Mouse (Mus musculus): ENCODE results near the gene Ankrd55. TPM values are rescaled to one million over a fixed set of nuclear protein-coding genes. Genes with fewer than 3 reads are reported as not detected.
A peak's percentile ranks its signal among the peaks of the same experiment; 100 is the strongest.

The Ankrd55 gene
- 0.24 and 0.37 TPM in 2 replicates for polyA plus RNA-seq (2015; fragmentation: Nextera tagmentation; extraction: Ambion mirVana)

DNA sequence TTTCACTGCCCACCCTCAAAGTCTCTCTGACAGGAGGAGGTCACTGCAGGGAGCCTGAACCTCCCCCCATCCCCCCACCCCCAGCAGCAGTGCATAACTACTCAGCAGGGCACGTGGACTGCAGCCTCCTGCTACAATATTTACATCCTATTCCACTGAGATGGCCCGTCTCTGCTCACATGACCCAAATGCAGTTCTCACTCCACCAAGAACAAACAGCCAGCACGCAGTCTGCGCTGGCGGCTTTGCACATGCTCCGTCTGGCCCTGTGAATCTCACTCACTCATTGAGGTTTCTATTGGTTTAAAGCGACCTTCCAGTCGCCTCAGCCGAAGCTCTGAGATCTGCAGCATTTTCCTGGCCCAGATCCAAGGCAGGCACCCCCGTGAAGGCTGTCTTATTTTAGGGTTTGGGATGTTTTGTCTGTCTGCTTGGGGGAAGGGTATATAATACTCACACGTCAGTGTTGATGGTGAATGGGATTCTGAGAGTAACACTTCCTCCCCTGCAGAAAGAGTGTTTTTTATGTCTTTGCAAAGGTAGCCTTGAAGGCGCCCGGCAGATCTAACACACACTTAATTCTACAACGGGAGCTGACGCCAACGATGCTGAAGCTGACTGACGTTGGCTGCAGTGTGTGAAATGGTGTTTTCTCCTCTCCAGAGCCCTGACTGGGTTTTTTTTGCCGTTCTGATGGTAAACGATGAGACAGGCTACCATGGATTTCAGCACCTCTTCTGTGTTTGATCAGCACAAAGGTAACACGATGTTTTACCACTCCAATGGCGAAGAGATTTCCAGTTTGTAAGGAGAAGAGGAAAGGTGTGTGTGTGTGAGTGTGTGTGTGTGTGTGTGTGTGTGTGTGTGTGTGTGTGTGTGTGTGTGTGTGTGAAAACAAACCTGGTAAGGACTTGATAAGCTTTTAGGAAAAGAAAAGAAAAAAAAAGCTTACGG, at the start of gene Ankrd55:
Ankrd55 (plus strand) TSS at position 227 of the 954 bp plus-strand sequence.
- H3K4me3 ChIP-seq (replicated peaks) = no peak within 1 kb of the TSS; the same call in 1 of the 2 replicates
- H3K9me3 ChIP-seq = no peaks in the 10 kb centered on the region
- H3K27ac ChIP-seq = 0 out of 2 replicates have a peak within 1 kb of the TSS, but pooled peaks have one; percentile 6

GRCm38 (mm10) chr13:112239239-112239638, 49.0 kb upstream of the Ankrd55 start:
- no peak overlapping the region for H3K27ac ChIP-seq
- H3K36me3 ChIP-seq = no peaks in the 10 kb centered on the region
- no peak overlapping the region for H3K4me2 ChIP-seq
- ATAC-seq (ENCODE audit: insufficient read depth, low FRiP score, low read depth) = no peak
- no peak overlapping the region for H3K9ac ChIP-seq
- H3K27me3 ChIP-seq (replicated peaks) = no peaks in the 10 kb centered on the region
- no peaks in the 10 kb centered on the region for H3K9me3 ChIP-seq
- no peaks in the 10 kb centered on the region for H3K4me1 ChIP-seq
- no peak overlapping the region for H3K4me3 ChIP-seq (replicated peaks)
- 95% methylated on average over 2 of the region's 2 CpGs for WGBS

More for the DNA sequence above, at the start of gene Ankrd55:
- Histone ChIP-seq H3K4me1 (peaks cover 8% of the 10 kb centered on the region; the same call in 1 of the 2 replicates), H3K36me3 (no peaks in the 10 kb centered on the region), H3K27me3 (replicated peaks) (no peaks in the 10 kb centered on the region), H3K9ac (no peak within 1 kb of the TSS), H3K4me2 (peak within 1 kb of the TSS; percentile 60)
- ATAC-seq (ENCODE audit: insufficient read depth, low FRiP score, low read depth) = peak; percentile 89
- WGBS = 15% methylated on average over 22 of the region's 22 CpGs

- Histone ChIP-seq H3K9ac (no peak overlapping the region), H3K27ac (no peak overlapping the region), H3K27me3 (replicated peaks) (no peaks in the 10 kb centered on the region), H3K9me3 (no peaks in the 10 kb centered on the region), H3K4me1 (no peaks in the 10 kb centered on the region), H3K36me3 (no peaks in the 10 kb centered on the region), H3K4me3 (replicated peaks) (no peak overlapping the region), H3K4me2 (no peak overlapping the region)
- no peak for ATAC-seq (ENCODE audit: insufficient read depth, low FRiP score, low read depth)
- WGBS = 40% methylated on average over 8 of the region's 8 CpGs
Measured at GRCm38 (mm10) chr13:112241431-112241830, 46.8 kb upstream of the Ankrd55 start.

GRCm38 (mm10) chr13:112245131-112245530, 43.1 kb upstream of the Ankrd55 start:
- WGBS = 50% methylated on average over 5 of the region's 5 CpGs
- no peak overlapping the region for H3K9ac ChIP-seq
- no peak overlapping the region for H3K27ac ChIP-seq
- H3K4me2 ChIP-seq = no peak overlapping the region
- ATAC-seq (ENCODE audit: insufficient read depth, low FRiP score, low read depth) = no peak
- H3K4me1 ChIP-seq = no peaks in the 10 kb centered on the region
- no peak overlapping the region for H3K4me3 ChIP-seq (replicated peaks)
- no peaks in the 10 kb centered on the region for H3K36me3 ChIP-seq
- no peaks in the 10 kb centered on the region for H3K27me3 ChIP-seq (replicated peaks)
- H3K9me3 ChIP-seq = no peaks in the 10 kb centered on the region

GRCm38 (mm10) chr13:112251433-112251832, 36.8 kb upstream of the Ankrd55 start:
- Histone ChIP-seq H3K36me3 (no peaks in the 10 kb centered on the region), H3K9me3 (no peaks in the 10 kb centered on the region), H3K9ac (no peak overlapping the region), H3K27ac (no peak overlapping the region), H3K4me2 (no peak overlapping the region), H3K4me3 (replicated peaks) (no peak overlapping the region), H3K4me1 (peaks cover 8% of the 10 kb centered on the region; the same call in 1 of the 2 replicates), H3K27me3 (replicated peaks) (no peaks in the 10 kb centered on the region)
- WGBS = 67% methylated on average over 2 of the region's 2 CpGs
- no peak for ATAC-seq (ENCODE audit: insufficient read depth, low FRiP score, low read depth)

DNA sequence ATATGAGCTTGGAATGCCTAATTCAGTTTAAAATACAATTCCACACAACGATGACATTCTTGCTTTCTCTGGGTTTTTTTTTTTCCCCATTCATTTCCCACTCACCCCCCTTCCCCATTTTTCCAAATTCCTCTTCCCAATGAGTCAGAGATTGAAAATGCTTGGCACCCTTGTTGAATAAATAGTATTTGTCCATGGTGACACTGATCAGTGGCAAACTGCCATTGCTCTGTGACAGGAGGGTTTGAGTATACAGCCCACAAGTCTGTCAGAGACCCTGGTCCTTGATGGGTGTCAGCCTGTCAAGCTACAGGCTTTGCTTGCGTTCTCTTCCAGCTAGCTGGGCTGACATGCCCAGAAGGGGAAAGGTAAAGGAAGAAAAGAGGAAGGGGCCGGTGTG, 36.2 kb upstream of the Ankrd55 start:
- ATAC-seq (ENCODE audit: insufficient read depth, low FRiP score, low read depth) = no peak
- H3K27me3 ChIP-seq (replicated peaks) = no peaks in the 10 kb centered on the region

GRCm38 (mm10) chr13:112252991-112253620, 35.1 kb upstream of the Ankrd55 start:
- H3K4me2 ChIP-seq = no peak overlapping the region
- no peaks in the 10 kb centered on the region for H3K27me3 ChIP-seq (replicated peaks)
- ATAC-seq (ENCODE audit: insufficient read depth, low FRiP score, low read depth) = no peak
- H3K27ac ChIP-seq = no peak overlapping the region
- WGBS = 44% methylated on average over 13 of the region's 13 CpGs
- H3K9me3 ChIP-seq = no peaks in the 10 kb centered on the region
- H3K4me3 ChIP-seq (replicated peaks) = no peak overlapping the region
- no peak overlapping the region for H3K9ac ChIP-seq
- H3K4me1 ChIP-seq = peaks cover 8% of the 10 kb centered on the region; the same call in 1 of the 2 replicates
- no peaks in the 10 kb centered on the region for H3K36me3 ChIP-seq

More for the DNA sequence above, 36.2 kb upstream of the Ankrd55 start:
- Histone ChIP-seq H3K9me3 (no peaks in the 10 kb centered on the region), H3K36me3 (no peaks in the 10 kb centered on the region), H3K27ac (no peak overlapping the region), H3K4me2 (no peak overlapping the region), H3K4me1 (peaks cover 8% of the 10 kb centered on the region; the same call in 1 of the 2 replicates), H3K9ac (no peak overlapping the region), H3K4me3 (replicated peaks) (no peak overlapping the region)
- WGBS = 74% methylated on average over 3 of the region's 3 CpGs

DNA sequence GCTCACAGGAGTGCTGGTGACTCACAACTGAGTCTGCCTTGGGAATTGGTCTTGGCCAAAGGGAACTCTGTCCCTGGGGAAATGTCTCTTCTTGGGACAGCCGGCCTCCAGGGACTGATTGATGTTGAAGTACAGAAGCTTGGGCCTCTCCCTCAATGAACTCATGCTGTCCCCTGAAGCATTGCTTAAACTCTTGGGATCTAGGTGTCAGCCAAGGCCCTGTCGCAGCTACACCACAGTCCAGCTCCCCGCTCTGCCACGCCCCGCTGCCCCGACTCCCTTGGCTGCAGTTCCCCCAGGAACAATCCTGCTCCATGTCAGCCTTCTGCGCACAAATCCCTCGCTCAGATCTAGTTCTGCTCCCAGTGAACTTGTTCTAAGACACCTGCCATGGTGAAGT, 34.1 kb upstream of the Ankrd55 start:
- H3K9me3 ChIP-seq = no peaks in the 10 kb centered on the region
- H3K4me1 ChIP-seq = peaks cover 8% of the 10 kb centered on the region; the same call in 1 of the 2 replicates
- no peak for ATAC-seq (ENCODE audit: insufficient read depth, low FRiP score, low read depth)
- no peak overlapping the region for H3K4me2 ChIP-seq
- H3K27ac ChIP-seq = no peak overlapping the region
- H3K4me3 ChIP-seq (replicated peaks) = no peak overlapping the region
- 70% methylated on average over 8 of the region's 8 CpGs for WGBS
- no peak overlapping the region for H3K9ac ChIP-seq
- H3K27me3 ChIP-seq (replicated peaks) = no peaks in the 10 kb centered on the region
- no peaks in the 10 kb centered on the region for H3K36me3 ChIP-seq

GRCm38 (mm10) chr13:112255862-112256261, 32.4 kb upstream of the Ankrd55 start:
- Histone ChIP-seq H3K36me3 (no peaks in the 10 kb centered on the region), H3K27me3 (replicated peaks) (no peaks in the 10 kb centered on the region), H3K4me1 (peaks cover 8% of the 10 kb centered on the region; the same call in 1 of the 2 replicates), H3K27ac (no peak overlapping the region), H3K4me3 (replicated peaks) (no peak overlapping the region), H3K4me2 (no peak overlapping the region), H3K9ac (no peak overlapping the region), H3K9me3 (no peaks in the 10 kb centered on the region)
- WGBS = 78% methylated on average over 5 of the region's 5 CpGs
- no peak for ATAC-seq (ENCODE audit: insufficient read depth, low FRiP score, low read depth)

GRCm38 (mm10) chr13:112258478-112258877, 29.8 kb upstream of the Ankrd55 start:
- no peaks in the 10 kb centered on the region for H3K36me3 ChIP-seq
- no peaks in the 10 kb centered on the region for H3K9me3 ChIP-seq
- no peak overlapping the region for H3K4me2 ChIP-seq
- no peaks in the 10 kb centered on the region for H3K4me1 ChIP-seq
- H3K4me3 ChIP-seq (replicated peaks) = no peak overlapping the region
- no peak for ATAC-seq (ENCODE audit: insufficient read depth, low FRiP score, low read depth)
- WGBS = 69% methylated on average over 10 of the region's 10 CpGs
- no peaks in the 10 kb centered on the region for H3K27me3 ChIP-seq (replicated peaks)
- H3K9ac ChIP-seq = no peak overlapping the region
- H3K27ac ChIP-seq = no peak overlapping the region

GRCm38 (mm10) chr13:112259398-112259797, 28.9 kb upstream of the Ankrd55 start:
- Histone ChIP-seq H3K4me3 (replicated peaks) (no peak overlapping the region), H3K9ac (no peak overlapping the region), H3K36me3 (no peaks in the 10 kb centered on the region), H3K9me3 (no peaks in the 10 kb centered on the region), H3K4me1 (no peaks in the 10 kb centered on the region), H3K27ac (no peak overlapping the region), H3K27me3 (replicated peaks) (no peaks in the 10 kb centered on the region), H3K4me2 (no peak overlapping the region)
- WGBS = 34% methylated on average over 2 of the region's 2 CpGs
- peak; percentile 77 for ATAC-seq (ENCODE audit: insufficient read depth, low FRiP score, low read depth)

DNA sequence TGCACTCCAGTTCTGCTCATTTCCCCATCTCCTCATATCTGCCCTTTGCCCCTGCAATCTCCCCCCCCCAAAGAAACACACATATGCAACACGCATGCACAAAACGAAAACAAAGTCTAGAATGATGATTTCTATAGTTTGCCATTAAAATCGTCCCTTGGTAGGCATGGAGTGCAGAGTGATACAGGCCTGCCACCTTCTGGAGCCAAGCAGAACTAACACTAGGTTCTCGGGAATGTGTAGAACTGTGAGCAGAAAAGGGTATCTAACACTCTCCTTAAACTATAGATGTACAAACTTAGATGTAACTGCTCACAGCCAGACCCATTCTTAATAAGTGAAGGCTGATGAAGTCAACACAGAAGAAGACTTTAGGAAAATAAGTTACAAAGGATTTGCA, 23.6 kb upstream of the Ankrd55 start:
- 8% methylated on average over 4 of the region's 4 CpGs for WGBS
- no peak; the same call in 1 of the 2 replicates for ATAC-seq (ENCODE audit: insufficient read depth, low FRiP score, low read depth)
- Histone ChIP-seq H3K27ac (no peak overlapping the region), H3K4me3 (replicated peaks) (no peak overlapping the region), H3K4me2 (no peak overlapping the region), H3K27me3 (replicated peaks) (no peaks in the 10 kb centered on the region), H3K9me3 (no peaks in the 10 kb centered on the region), H3K9ac (no peak overlapping the region), H3K4me1 (no peaks in the 10 kb centered on the region), H3K36me3 (no peaks in the 10 kb centered on the region)
